Mouse (Mus musculus): ENCODE data around the gene Unk. TPM values are rescaled to one million over a fixed set of nuclear protein-coding genes. Genes with fewer than 3 reads are reported as not detected.
"Not testable (repeated sequence)": the region's sequence is repeated elsewhere in the genome, so short reads cannot be mapped to it uniquely, and the experiment has no call there.

The Unk gene
- polyA plus RNA-seq, 1 experiment: 33.9 TPM

DNA sequence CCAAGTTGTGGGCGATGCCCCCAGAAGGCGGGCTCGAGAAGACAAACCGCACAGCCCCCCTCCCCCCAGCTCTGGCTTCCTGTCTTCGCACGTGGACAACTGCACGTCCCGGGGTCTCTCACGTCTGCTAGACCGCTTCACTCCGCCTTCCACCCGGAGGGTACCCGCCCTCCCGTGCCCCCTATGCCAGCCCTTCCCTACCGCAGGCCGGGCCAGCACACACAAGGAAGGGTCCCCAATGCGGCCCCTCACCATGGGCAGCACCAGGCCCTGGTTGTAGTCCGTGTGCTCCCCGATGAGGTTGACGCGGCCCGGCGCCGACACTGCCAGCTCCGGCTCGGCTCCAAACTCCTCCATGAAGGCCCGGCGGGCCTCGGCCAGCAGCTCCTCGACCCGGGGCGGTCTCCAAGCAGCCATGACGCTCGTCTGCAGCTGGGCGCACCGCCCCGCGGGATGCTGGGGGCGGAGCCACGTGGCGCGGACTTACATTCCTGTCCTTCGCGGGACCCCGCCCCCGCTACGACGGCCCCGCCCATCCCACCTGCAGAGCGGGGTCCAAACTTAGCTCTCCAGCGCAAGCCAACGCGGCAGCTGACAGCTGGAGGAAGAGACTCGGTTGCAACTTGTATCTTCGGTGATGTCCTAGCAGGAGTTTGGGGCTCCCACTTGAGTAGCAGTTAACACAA is 17.7 kb upstream of the Unk start, which contains the start of gene Galk1:
Galk1 (minus strand) TSS at position 458 of the 686 bp plus-strand sequence.
- no peaks in the 10 kb centered on the region for H3K9me3 ChIP-seq (replicated peaks; ENCODE audit: control insufficient read depth, insufficient read depth, low read length, poor library complexity, severe bottlenecking)
- peak within 1 kb of the TSS; percentile 79 for H3K4me3 ChIP-seq (ENCODE audit: low read depth, low read length)
- H3K9ac ChIP-seq (ENCODE audit: low read depth, poor library complexity, severe bottlenecking): peak within 1 kb of the TSS; percentile 77
- H3K27me3 ChIP-seq (ENCODE audit: control insufficient read depth, insufficient read depth, low read length, poor library complexity, severe bottlenecking): no peaks in the 10 kb centered on the region
- H3K27ac ChIP-seq (ENCODE audit: insufficient read depth, low read length): no peak within 1 kb of the TSS
- peaks cover 21% of the 10 kb centered on the region for H3K36me3 ChIP-seq (ENCODE audit: control insufficient read depth, insufficient read depth, low read length, poor library complexity, severe bottlenecking)
- no peaks in the 10 kb centered on the region for H3K4me1 ChIP-seq (ENCODE audit: control insufficient read depth, insufficient read depth, low read length)
- TF ChIP-seq EP300 (IDR thresholded peaks at IDR 0.05; ENCODE audit: insufficient read depth, low read depth, low read length) (no peak), CTCF (IDR thresholded peaks at IDR 0.05; ENCODE audit: low read depth, low read length) (no peak), POLR2A (IDR thresholded peaks at IDR 0.05; ENCODE audit: insufficient read depth, low read length) (no peak)

DNA sequence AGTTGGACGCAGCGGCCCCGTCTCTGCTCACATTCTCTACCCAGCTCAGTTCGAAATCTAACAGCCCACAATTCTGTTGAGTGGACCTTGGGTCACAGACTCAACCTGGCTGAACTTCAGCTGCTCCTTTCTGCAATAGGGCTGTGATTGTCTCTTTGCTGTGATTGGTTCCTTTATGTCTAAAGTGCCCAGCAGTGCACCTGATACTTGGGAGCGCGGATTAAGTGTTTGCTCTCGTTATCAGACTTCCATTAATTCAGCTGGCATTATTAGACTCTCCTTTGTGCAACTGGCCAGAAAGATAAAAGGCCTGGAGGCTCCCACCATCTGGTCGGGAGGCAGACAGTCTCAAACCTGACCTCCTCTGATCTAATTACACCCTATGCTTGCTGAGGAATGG is 15.3 kb upstream of the Unk start:
- no peaks in the 10 kb centered on the region for H3K27me3 ChIP-seq (ENCODE audit: control insufficient read depth, insufficient read depth, low read length, poor library complexity, severe bottlenecking)
- peaks cover 8% of the 10 kb centered on the region for H3K36me3 ChIP-seq (ENCODE audit: control insufficient read depth, insufficient read depth, low read length, poor library complexity, severe bottlenecking)
- H3K4me3 ChIP-seq (ENCODE audit: low read depth, low read length): no peak overlapping the region
- no peaks in the 10 kb centered on the region for H3K9me3 ChIP-seq (replicated peaks; ENCODE audit: control insufficient read depth, insufficient read depth, low read length, poor library complexity, severe bottlenecking)
- TF ChIP-seq POLR2A (IDR thresholded peaks at IDR 0.05; ENCODE audit: insufficient read depth, low read length) (no peak), CTCF (IDR thresholded peaks at IDR 0.05; ENCODE audit: low read depth, low read length) (no peak), EP300 (IDR thresholded peaks at IDR 0.05; ENCODE audit: insufficient read depth, low read depth, low read length) (no peak)
- H3K4me1 ChIP-seq (ENCODE audit: control insufficient read depth, insufficient read depth, low read length): no peaks in the 10 kb centered on the region
- no peak overlapping the region for H3K27ac ChIP-seq (ENCODE audit: insufficient read depth, low read length)
- no peak overlapping the region for H3K9ac ChIP-seq (ENCODE audit: low read depth, poor library complexity, severe bottlenecking)

DNA sequence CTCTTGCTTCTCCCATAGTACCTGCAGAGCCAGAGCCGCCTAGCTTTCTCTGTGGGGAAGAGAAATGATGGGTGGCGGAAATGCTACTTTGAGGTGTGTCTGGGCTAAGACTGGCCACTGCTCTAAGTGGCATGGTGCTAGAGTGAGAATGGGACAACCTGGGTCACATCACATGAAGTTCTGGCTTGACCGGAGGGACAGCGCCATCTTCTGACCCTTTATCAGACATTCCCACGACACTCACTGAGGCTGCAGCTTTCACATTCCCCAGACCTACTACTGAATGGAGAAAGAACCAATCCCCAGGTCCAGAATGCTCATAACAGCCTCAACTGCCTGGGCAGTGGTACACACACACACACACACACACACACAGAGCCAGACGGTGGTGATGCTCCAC is 12.0 kb upstream of the Unk start:
- H3K4me1 ChIP-seq (ENCODE audit: control insufficient read depth, insufficient read depth, low read length): no peaks in the 10 kb centered on the region
- no peaks in the 10 kb centered on the region for H3K9me3 ChIP-seq (replicated peaks; ENCODE audit: control insufficient read depth, insufficient read depth, low read length, poor library complexity, severe bottlenecking)
- 0 out of 2 replicates have a peak overlapping the region, but pooled peaks have one; percentile 17 for H3K9ac ChIP-seq (ENCODE audit: low read depth, poor library complexity, severe bottlenecking)
- TF ChIP-seq POLR2A (IDR thresholded peaks at IDR 0.05; ENCODE audit: insufficient read depth, low read length) (no peak), EP300 (IDR thresholded peaks at IDR 0.05; ENCODE audit: insufficient read depth, low read depth, low read length) (0 out of 2 replicates have a peak, but pooled peaks have one; percentile 44), CTCF (IDR thresholded peaks at IDR 0.05; ENCODE audit: low read depth, low read length) (peak; percentile 96)
- peaks cover 12% of the 10 kb centered on the region for H3K36me3 ChIP-seq (ENCODE audit: control insufficient read depth, insufficient read depth, low read length, poor library complexity, severe bottlenecking)
- H3K4me3 ChIP-seq (ENCODE audit: low read depth, low read length): peak overlapping the region; percentile 65
- no peak overlapping the region for H3K27ac ChIP-seq (ENCODE audit: insufficient read depth, low read length)
- no peaks in the 10 kb centered on the region for H3K27me3 ChIP-seq (ENCODE audit: control insufficient read depth, insufficient read depth, low read length, poor library complexity, severe bottlenecking)

DNA sequence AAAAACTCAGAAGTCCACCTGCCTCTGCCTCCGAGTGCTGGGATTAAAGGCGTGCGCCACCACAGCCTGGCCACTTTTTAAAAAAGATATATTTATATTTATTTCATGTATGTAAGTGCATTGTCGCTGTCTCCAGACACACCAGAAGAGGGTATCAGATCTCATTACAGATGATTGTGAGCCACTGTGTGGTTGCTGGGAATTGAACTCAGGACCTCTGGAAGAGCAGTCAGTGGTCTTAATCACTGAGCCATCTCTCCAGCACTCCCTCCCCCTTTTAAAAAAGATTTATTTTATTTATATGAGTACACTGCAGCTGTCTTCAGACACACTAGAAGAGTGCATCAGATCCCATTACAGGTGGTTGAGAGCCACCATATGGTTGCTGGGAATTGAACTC is 11.3 kb upstream of the Unk start:
- H3K4me1 ChIP-seq (ENCODE audit: control insufficient read depth, insufficient read depth, low read length); H3K9ac ChIP-seq (ENCODE audit: low read depth, poor library complexity, severe bottlenecking); H3K27ac ChIP-seq (ENCODE audit: insufficient read depth, low read length); H3K27me3 ChIP-seq (ENCODE audit: control insufficient read depth, insufficient read depth, low read length, poor library complexity, severe bottlenecking); H3K9me3 ChIP-seq (replicated peaks; ENCODE audit: control insufficient read depth, insufficient read depth, low read length, poor library complexity, severe bottlenecking); H3K4me3 ChIP-seq (ENCODE audit: low read depth, low read length): not testable (repeated sequence)
- H3K36me3 ChIP-seq (ENCODE audit: control insufficient read depth, insufficient read depth, low read length, poor library complexity, severe bottlenecking): peaks cover 18% of the 10 kb centered on the region

DNA sequence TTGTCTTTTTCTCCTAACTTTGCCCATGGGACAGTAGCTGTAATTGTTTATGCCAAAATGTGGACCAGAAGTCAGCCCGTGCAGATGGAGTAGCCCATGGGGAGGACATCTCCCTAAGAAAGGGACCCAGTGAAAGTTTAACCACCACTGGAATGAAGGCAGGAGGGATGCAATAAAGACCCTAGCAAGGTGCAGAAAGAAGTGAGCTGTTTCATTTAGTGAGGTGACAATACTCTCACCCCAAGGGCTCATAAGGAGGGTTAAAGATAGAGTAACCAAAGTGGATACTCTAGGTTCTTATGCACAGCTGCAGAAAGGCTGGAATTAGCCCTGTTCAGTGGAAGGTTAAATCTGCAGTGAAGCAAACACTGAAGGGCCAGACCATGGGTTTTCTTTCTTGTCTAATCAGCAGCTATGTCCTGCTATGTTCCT is 10.7 kb upstream of the Unk start:
- H3K9me3 ChIP-seq (replicated peaks; ENCODE audit: control insufficient read depth, insufficient read depth, low read length, poor library complexity, severe bottlenecking): no peaks in the 10 kb centered on the region
- no peak overlapping the region for H3K27ac ChIP-seq (ENCODE audit: insufficient read depth, low read length)
- no peak for TF ChIP-seq CTCF (IDR thresholded peaks at IDR 0.05; ENCODE audit: low read depth, low read length)
- H3K4me1 ChIP-seq (ENCODE audit: control insufficient read depth, insufficient read depth, low read length): no peaks in the 10 kb centered on the region
- H3K27me3 ChIP-seq (ENCODE audit: control insufficient read depth, insufficient read depth, low read length, poor library complexity, severe bottlenecking): no peaks in the 10 kb centered on the region
- no peak overlapping the region for H3K4me3 ChIP-seq (ENCODE audit: low read depth, low read length)
- no peak overlapping the region for H3K9ac ChIP-seq (ENCODE audit: low read depth, poor library complexity, severe bottlenecking)
- peaks cover 18% of the 10 kb centered on the region for H3K36me3 ChIP-seq (ENCODE audit: control insufficient read depth, insufficient read depth, low read length, poor library complexity, severe bottlenecking)

DNA sequence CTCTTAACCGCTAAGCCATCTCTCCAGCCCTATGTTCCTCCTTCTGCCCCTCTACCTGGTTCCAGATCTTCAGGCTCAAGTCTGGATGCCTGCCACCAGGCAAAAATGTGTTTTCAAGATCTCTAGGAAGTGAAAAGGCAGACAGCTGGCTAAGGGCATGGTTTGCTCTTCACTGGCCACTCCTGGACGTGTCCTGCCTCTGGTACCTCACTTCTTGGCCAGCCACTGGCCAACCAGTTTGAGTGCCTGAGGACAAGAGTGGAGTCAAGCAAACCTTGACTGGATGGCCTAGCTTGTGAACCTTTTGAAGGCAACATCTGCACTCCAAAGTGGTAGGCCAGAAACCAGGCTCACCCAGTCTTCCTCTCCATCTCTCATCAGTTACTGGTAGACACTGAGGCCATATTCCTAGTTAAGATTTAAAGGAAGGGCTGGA is 10.1 kb upstream of the Unk start:
- H3K9me3 ChIP-seq (replicated peaks; ENCODE audit: control insufficient read depth, insufficient read depth, low read length, poor library complexity, severe bottlenecking): no peaks in the 10 kb centered on the region
- no peak overlapping the region for H3K4me3 ChIP-seq (ENCODE audit: low read depth, low read length)
- H3K27ac ChIP-seq (ENCODE audit: insufficient read depth, low read length): no peak overlapping the region
- TF ChIP-seq CTCF (IDR thresholded peaks at IDR 0.05; ENCODE audit: low read depth, low read length): no peak
- TF ChIP-seq EP300 (IDR thresholded peaks at IDR 0.05; ENCODE audit: insufficient read depth, low read depth, low read length): no peak
- no peak for TF ChIP-seq POLR2A (IDR thresholded peaks at IDR 0.05; ENCODE audit: insufficient read depth, low read length)
- H3K4me1 ChIP-seq (ENCODE audit: control insufficient read depth, insufficient read depth, low read length): no peaks in the 10 kb centered on the region
- no peaks in the 10 kb centered on the region for H3K27me3 ChIP-seq (ENCODE audit: control insufficient read depth, insufficient read depth, low read length, poor library complexity, severe bottlenecking)
- H3K36me3 ChIP-seq (ENCODE audit: control insufficient read depth, insufficient read depth, low read length, poor library complexity, severe bottlenecking): peaks cover 18% of the 10 kb centered on the region
- no peak overlapping the region for H3K9ac ChIP-seq (ENCODE audit: low read depth, poor library complexity, severe bottlenecking)
